Mouse (Mus musculus): ENCODE measurements around the gene Cars2. TPM values are rescaled to one million over a fixed set of nuclear protein-coding genes. Genes with fewer than 3 reads are reported as not detected.
"Not testable (repeated sequence)": the region's sequence is repeated elsewhere in the genome, so short reads cannot be mapped to it uniquely, and the experiment has no call there.

Gene Cars2
- polyA plus RNA-seq, 1 experiment from 2014 or later: 21.6 TPM

- not testable (repeated sequence) for H3K4me2 ChIP-seq (replicated peaks); H3K36me3 ChIP-seq; H3K27ac ChIP-seq; H3K9me3 ChIP-seq; H3K4me1 ChIP-seq; ATAC-seq (ENCODE audit: insufficient number of reproducible peaks, insufficient read depth, low FRiP score, low TSS enrichment); H3K27me3 ChIP-seq; H3K4me3 ChIP-seq; H3K9ac ChIP-seq
- WGBS: 88% methylated on average over 5 of the region's 5 CpGs
Measured at GRCm38 (mm10) chr8:11466528-11466927, 84.1 kb downstream of the Cars2 start.

DNA sequence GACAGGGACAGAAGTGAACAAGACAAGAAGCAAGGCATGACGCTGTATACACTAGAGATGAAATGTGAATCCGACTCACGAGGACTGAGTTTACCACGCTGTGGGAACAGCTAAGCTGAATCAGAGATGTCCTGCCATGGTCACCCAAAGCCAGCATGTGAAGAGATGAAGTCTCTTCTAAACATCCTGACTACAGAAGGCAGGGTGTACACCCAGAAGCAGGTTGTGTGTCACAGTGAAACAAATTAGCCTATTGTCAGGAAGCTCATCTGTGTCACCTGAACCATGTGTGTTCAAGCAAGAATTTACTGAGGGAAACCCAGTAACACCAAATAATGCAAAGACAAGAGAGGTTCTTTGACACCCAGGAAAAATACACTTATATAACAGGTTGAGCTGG is 85.0 kb downstream of the Cars2 start:
- no peak for ATAC-seq (ENCODE audit: insufficient number of reproducible peaks, insufficient read depth, low FRiP score, low TSS enrichment)
- H3K36me3 ChIP-seq: no peaks in the 10 kb centered on the region
- H3K4me2 ChIP-seq (replicated peaks): no peak overlapping the region
- H3K27ac ChIP-seq: no peak overlapping the region
- peaks cover 5% of the 10 kb centered on the region for H3K4me1 ChIP-seq
- H3K9ac ChIP-seq: no peak overlapping the region
- H3K9me3 ChIP-seq: no peaks in the 10 kb centered on the region
- no peaks in the 10 kb centered on the region for H3K27me3 ChIP-seq
- no peak overlapping the region for H3K4me3 ChIP-seq
- WGBS: 91% methylated on average over 4 of the region's 4 CpGs

- H3K9me3 ChIP-seq: no peaks in the 10 kb centered on the region
- H3K4me2 ChIP-seq (replicated peaks): no peak overlapping the region
- no peak overlapping the region for H3K4me3 ChIP-seq
- no peaks in the 10 kb centered on the region for H3K36me3 ChIP-seq
- 67% methylated on average over 3 of the region's 3 CpGs for WGBS
- H3K27ac ChIP-seq: no peak overlapping the region
- ATAC-seq (ENCODE audit: insufficient number of reproducible peaks, insufficient read depth, low FRiP score, low TSS enrichment): no peak
- H3K27me3 ChIP-seq: no peaks in the 10 kb centered on the region
- H3K9ac ChIP-seq: no peak overlapping the region
- H3K4me1 ChIP-seq: peaks cover 5% of the 10 kb centered on the region
Measured at GRCm38 (mm10) chr8:11464707-11464964, 85.9 kb downstream of the Cars2 start.

Other genes starting within 250 kb of the Cars2 start
- gene Col4a2, start 238.0 kb downstream of the Cars2 start, polyA plus RNA-seq (2016; fragmentation: Nextera tagmentation; extraction: Ambion mirVana): 82.2 and 84.0 TPM in 2 replicates
- gene Col4a1, start 238.0 kb downstream of the Cars2 start, polyA plus RNA-seq (2016; fragmentation: Nextera tagmentation; extraction: Ambion mirVana): 168 and 169 TPM in 2 replicates
- 1.1 and 1.2 TPM in 2 replicates for gene Rab20, start 72.1 kb downstream of the Cars2 start, polyA plus RNA-seq (2016; fragmentation: Nextera tagmentation; extraction: Ambion mirVana)
- 113 and 114 TPM in 2 replicates for gene Naxd, start 53.3 kb downstream of the Cars2 start, polyA plus RNA-seq (2016; fragmentation: Nextera tagmentation; extraction: Ambion mirVana)
- gene Ing1, start 4.8 kb upstream of the Cars2 start, polyA plus RNA-seq (2016; fragmentation: Nextera tagmentation; extraction: Ambion mirVana): 39.7 and 47.4 TPM in 2 replicates
- gene Ankrd10, start 85.0 kb upstream of the Cars2 start, polyA plus RNA-seq (2016; fragmentation: Nextera tagmentation; extraction: Ambion mirVana): 112 and 119 TPM in 2 replicates
- gene 1700016D06Rik, start 150.3 kb upstream of the Cars2 start, polyA plus RNA-seq (2016; fragmentation: Nextera tagmentation; extraction: Ambion mirVana): not detected in 2 replicates
- gene Arhgef7, start 176.9 kb upstream of the Cars2 start, polyA plus RNA-seq (2016; fragmentation: Nextera tagmentation; extraction: Ambion mirVana): 55.0 and 56.5 TPM in 2 replicates